Comparison of ENCODE assay signal across 8 mouse cellular contexts in the genomic region with DNA sequence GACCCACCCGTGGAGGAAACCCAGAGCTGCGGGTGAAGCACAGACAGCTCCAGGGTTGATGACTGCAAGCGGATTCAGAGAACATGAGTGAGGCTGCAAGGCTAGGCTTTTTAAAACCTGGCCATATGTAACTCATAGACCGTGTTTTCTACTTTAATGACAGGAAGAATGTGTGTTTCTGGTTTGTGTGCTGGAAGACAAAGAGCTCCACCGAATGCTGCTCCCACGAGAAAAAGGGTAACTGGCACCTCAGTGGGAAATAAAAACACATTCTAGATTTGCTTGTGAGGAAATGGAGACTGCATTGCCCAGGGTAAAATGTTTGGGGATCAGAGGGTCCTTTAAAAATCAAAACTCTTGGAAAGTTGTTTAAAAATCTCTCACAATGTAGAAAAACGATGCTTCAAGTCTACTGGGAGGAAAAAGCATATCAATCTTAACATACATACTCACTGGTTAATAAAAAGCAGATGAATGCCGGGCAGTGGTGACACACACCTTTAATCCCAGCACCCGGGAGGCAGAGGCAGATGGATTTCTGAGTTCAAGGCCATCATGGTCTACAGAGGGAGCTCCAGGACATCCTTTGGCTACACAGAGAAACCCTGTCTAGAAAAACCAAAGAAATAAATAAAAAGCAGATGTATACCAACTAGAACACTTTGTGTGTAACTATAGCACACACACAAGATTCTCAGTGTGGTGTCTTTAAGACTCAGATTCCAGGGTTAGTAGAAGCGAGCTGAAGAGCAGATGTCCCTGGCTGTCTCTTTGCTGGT. TPM values are rescaled to one million over a fixed set of nuclear protein-coding genes. Genes with fewer than 3 reads are reported as not detected.
DNase-seq lines count a peak whose midpoint lies in the region; ATAC-seq lines count a peak whose summit lies in the region.

No protein-coding gene starts in this region.

- H3K4me1 ChIP-seq in kidney, embryonic 14.5 days (ENCODE audit: control insufficient read depth, insufficient read depth, low read length), result peaks cover 4% of the 10 kb centered on the region; the same call in 1 of the 2 replicates
- peaks cover 11% of the 10 kb centered on the region for H3K4me1 ChIP-seq in heart, embryonic 15.5 days (replicated peaks)
- H3K4me1 ChIP-seq in liver, embryonic 12.5 days, result peaks cover 24% of the 10 kb centered on the region

- no peak for ATAC-seq in kidney, embryonic 14.5 days (ENCODE audit: low FRiP score, low TSS enrichment)
- ATAC-seq in heart, embryonic 15.5 days (replicated peaks; ENCODE audit: insufficient number of reproducible peaks, insufficient read depth, low FRiP score, low read depth), result no peak
- ATAC-seq in liver, embryonic 12.5 days, result no peak

- peak overlapping the region; percentile 70 for H3K4me3 ChIP-seq in kidney, embryonic 14.5 days (ENCODE audit: low read length)
- peak overlapping the region; percentile 75 for H3K4me3 ChIP-seq in heart, embryonic 15.5 days
- peak overlapping the region; percentile 81 for H3K4me3 ChIP-seq in liver, embryonic 12.5 days

- WGBS in kidney, embryonic 14.5 days, result 9% methylated on average over 10 of the region's 10 CpGs
- 8% methylated on average over 10 of the region's 10 CpGs for WGBS in heart, embryonic 15.5 days
- 6% methylated on average over 10 of the region's 10 CpGs for WGBS in liver, embryonic 12.5 days (ENCODE audit: insufficient replicate concordance)

- H3K36me3 ChIP-seq in kidney, embryonic 14.5 days (ENCODE audit: control insufficient read depth, insufficient read depth, low read length), result peaks cover 20% of the 10 kb centered on the region
- peaks cover 26% of the 10 kb centered on the region; the same call in 1 of the 2 replicates for H3K36me3 ChIP-seq in heart, embryonic 15.5 days
- H3K36me3 ChIP-seq in liver, embryonic 12.5 days, result peaks cover 31% of the 10 kb centered on the region

- H3K27me3 ChIP-seq in kidney, embryonic 14.5 days (ENCODE audit: control insufficient read depth, insufficient read depth, low read length), result no peaks in the 10 kb centered on the region
- H3K27me3 ChIP-seq in heart, embryonic 15.5 days, result no peaks in the 10 kb centered on the region
- no peaks in the 10 kb centered on the region for H3K27me3 ChIP-seq in liver, embryonic 12.5 days (replicated peaks)

- no peaks in the 10 kb centered on the region for H3K9me3 ChIP-seq in kidney, embryonic 14.5 days (ENCODE audit: control insufficient read depth, low read length)
- no peaks in the 10 kb centered on the region for H3K9me3 ChIP-seq in heart, embryonic 15.5 days (replicated peaks)
- H3K9me3 ChIP-seq in liver, embryonic 12.5 days (replicated peaks), result no peaks in the 10 kb centered on the region

- peak overlapping the region; percentile 76 for H3K27ac ChIP-seq in kidney, embryonic 14.5 days (ENCODE audit: low read depth, low read length)
- H3K27ac ChIP-seq in heart, embryonic 15.5 days, result peak overlapping the region; percentile 86
- peak overlapping the region; percentile 73 for H3K27ac ChIP-seq in liver, embryonic 12.5 days

- peak overlapping the region; percentile 79 for H3K9ac ChIP-seq in kidney, embryonic 14.5 days (ENCODE audit: low read depth, low read length)
- peak overlapping the region; percentile 73 for H3K9ac ChIP-seq in heart, embryonic 15.5 days
- peak overlapping the region; percentile 82 for H3K9ac ChIP-seq in liver, embryonic 12.5 days

- DNase-seq in kidney, postnatal 25 days, result no peak
- peak; percentile 58 for DNase-seq in adipocyte (ENCODE audit: low spot score)
- DNase-seq in thymus, postnatal 10 days (ENCODE audit: low spot score in 2 of 2), result peak; percentile 13 to 26
- no peak for DNase-seq in urinary bladder, postnatal 25 days (ENCODE audit: low spot score)
- DNase-seq in urinary bladder, adult 2 months (ENCODE audit: low spot score), result no peak

- peak overlapping the region; percentile 49 for H3K4me2 ChIP-seq in kidney, embryonic 14.5 days (replicated peaks; ENCODE audit: low read depth, low read length)
- H3K4me2 ChIP-seq in heart, embryonic 15.5 days, result peak overlapping the region; percentile 72
- peak overlapping the region; percentile 82 for H3K4me2 ChIP-seq in liver, embryonic 12.5 days

RNA-seq across cellular contexts. Expression of a gene that starts 0.6 kb away (rescaled TPM):
- 99.2 and 105 TPM in 2 replicates for polyA plus RNA-seq in kidney, embryonic 14.5 days (2014; fragmentation: Nextera tagmentation; extraction: Ambion mirVana)
- polyA plus RNA-seq in heart, embryonic 15.5 days (2015; fragmentation: Nextera tagmentation; extraction: Ambion mirVana), result 65.2 and 69.9 TPM in 2 replicates
- 81.5 and 81.8 TPM in 2 replicates for polyA plus RNA-seq in liver, embryonic 12.5 days (2016; fragmentation: Nextera tagmentation; extraction: Ambion mirVana)
- 33.6 and 33.8 TPM in 2 replicates for polyA plus RNA-seq in urinary bladder, adult 2 months (2012; rRNA removed)

Comparison
In these comparisons a context has a peak if more than half of its experiments do, and no peak if none do; other contexts are left out.
1. DNase-seq: peak in adipocyte (single experiment) and thymus, postnatal 10 days (2 of 2); none in kidney, postnatal 25 days (0 of 2), urinary bladder, postnatal 25 days (single experiment) and urinary bladder, adult 2 months (single experiment).
2. Peak in every context shown above with its lines, with median percentiles within 50 percentile points of each other: H3K27ac ChIP-seq, H3K4me2 ChIP-seq, H3K4me3 ChIP-seq and H3K9ac ChIP-seq.